Mouse (Mus musculus): ENCODE results near the gene Klra7.
"Not testable (repeated sequence)": the region's sequence is repeated elsewhere in the genome, so short reads cannot be mapped to it uniquely, and the experiment has no call there.

Klra7 gene

DNA sequence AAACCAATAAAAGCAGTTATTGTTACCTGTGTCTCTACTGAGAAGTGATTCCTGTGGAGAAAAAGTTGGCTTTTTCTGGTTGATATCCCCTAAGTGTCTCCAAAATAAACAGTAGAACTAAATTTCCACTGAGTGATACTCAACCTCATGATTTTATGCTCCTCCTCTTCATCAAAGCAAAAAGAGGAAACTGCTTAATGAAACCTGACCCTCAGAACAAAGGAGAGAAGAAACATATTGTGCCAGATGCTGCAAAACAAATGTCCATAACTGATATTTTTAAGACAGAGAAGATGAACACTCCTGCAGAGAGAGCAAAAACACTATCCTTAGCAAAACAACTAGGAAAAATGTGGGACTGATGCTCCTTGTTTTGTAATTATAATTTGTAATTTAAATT, at the start of gene Klra7:
Klra7 (minus strand) TSS at position 101 of the 400 bp plus-strand sequence.
- in situ Hi-C loops (cut with MboI; ENCODE audit: low pct_unique_long_range_greater_than_20kb in 1 of 2, low sequenced_read_pairs in 2 of 2, unreplicated experiment in 1 of 2) = no loop called here

DNA sequence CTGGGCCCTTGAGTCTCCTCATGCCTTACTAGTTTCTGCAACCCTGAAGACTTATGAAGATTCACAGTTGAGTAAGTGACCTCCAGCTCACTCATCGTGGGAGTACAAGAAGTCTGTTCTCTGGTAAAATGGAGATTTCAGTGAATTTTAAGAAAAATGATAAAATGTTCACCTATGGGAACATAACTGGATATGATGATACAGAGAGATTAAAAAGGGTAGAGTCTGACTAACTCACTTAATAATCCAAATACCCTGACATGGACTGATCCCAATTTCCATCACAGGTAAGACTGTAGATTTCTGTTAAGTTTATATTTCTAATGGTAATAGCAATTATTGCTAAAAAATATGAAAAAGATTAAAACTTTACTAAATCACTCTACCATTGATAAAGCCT, 48.7 kb upstream of the Klra7 start, which contains the start of gene Klra10:
Klra10 (minus strand) TSS at position 101 of the 400 bp plus-strand sequence.
- in situ Hi-C loops (cut with MboI; ENCODE audit: low pct_unique_long_range_greater_than_20kb in 1 of 2, low sequenced_read_pairs in 2 of 2, unreplicated experiment in 1 of 2) = not testable (repeated sequence)

DNA sequence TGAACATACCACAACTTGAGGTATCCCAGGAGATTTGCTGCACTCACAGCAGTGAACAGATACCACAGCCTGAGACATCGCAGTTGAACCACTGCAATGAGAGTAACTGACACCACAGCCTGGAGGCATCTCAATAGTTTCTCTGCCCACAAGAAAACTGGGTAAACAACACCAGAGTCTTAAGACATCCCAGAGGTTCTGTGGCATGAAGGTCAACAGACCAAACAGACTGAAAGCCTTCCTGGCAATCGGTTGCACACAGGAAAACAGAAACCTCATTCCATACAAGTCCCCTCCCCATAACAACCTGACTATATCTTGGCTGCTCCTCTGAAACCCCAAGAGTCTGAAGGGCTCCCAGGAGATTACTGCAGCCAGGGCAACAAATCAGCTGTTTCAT, 22.2 kb upstream of the Klra7 start:
- in situ Hi-C loops (cut with MboI; ENCODE audit: low pct_unique_long_range_greater_than_20kb in 1 of 2, low sequenced_read_pairs in 2 of 2, unreplicated experiment in 1 of 2) = no loop called here

- in situ Hi-C loops (cut with MboI; ENCODE audit: low pct_unique_long_range_greater_than_20kb in 1 of 2, low sequenced_read_pairs in 2 of 2, unreplicated experiment in 1 of 2) = no loop called here
These were observed 4.4 kb upstream of the Klra7 start for GRCm38 (mm10) chr6:130237536-130237935.

- in situ Hi-C loops (cut with MboI; ENCODE audit: low pct_unique_long_range_greater_than_20kb in 1 of 2, low sequenced_read_pairs in 2 of 2, unreplicated experiment in 1 of 2) = no loop called here
These were observed 3.5 kb upstream of the Klra7 start for GRCm38 (mm10) chr6:130236635-130237034.

DNA sequence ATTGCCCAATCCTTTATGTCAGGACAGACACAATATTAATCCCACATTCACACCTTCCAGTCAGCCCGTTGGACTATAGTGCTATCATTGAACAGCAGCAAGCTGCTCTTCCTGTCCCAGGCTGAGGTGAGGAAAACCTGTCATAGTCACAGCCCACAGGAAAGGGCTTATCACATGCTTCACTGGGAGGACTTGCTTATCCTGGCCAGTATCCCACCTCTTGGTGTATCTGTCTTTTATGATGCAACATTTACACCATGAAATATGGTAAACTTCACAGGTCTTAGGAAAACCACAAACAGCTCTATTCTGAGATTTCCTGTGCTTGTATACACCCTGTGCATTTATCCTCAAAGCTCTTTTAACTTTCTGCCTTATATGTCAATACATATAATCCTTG, 35.7 kb downstream of the Klra7 start:
- in situ Hi-C loops (cut with MboI; ENCODE audit: low pct_unique_long_range_greater_than_20kb in 1 of 2, low sequenced_read_pairs in 2 of 2, unreplicated experiment in 1 of 2) = not testable (repeated sequence)

GRCm38 (mm10) chr6:130193012-130193411, 40.1 kb downstream of the Klra7 start, which contains the start of gene Klra9:
Klra9 (minus strand) TSS chr6:130193112.
- in situ Hi-C loops (cut with MboI; ENCODE audit: low pct_unique_long_range_greater_than_20kb in 1 of 2, low sequenced_read_pairs in 2 of 2, unreplicated experiment in 1 of 2) = not testable (repeated sequence)

Measured in mouse embryonic stem cell (cell line).